Comparison of ENCODE assay signal across 28 mouse cellular contexts in genomic region chr4:32085040-32085439, GRCm38 (mm10).
"Had no signal": no experiment of that assay in that cellular context is flagged by ENCODE, and none has a peak within 500 bp of the region (broad histone marks: within the 10 kb centered on the region; RNA-seq: fewer than 3 reads in every experiment).

No protein-coding gene starts in this region.

- H3K9me3 ChIP-seq: embryonic facial prominence, embryonic 10.5 days; embryonic facial prominence, embryonic 12.5 days; embryonic facial prominence, embryonic 13.5 days; embryonic facial prominence, embryonic 15.5 days; forebrain, embryonic 10.5 days; forebrain, embryonic 12.5 days; forebrain, embryonic 13.5 days; forebrain, embryonic 15.5 days had no signal

- H3K27me3 ChIP-seq: embryonic facial prominence, embryonic 12.5 days; embryonic facial prominence, embryonic 13.5 days; embryonic facial prominence, embryonic 15.5 days; forebrain, embryonic 12.5 days; forebrain, embryonic 13.5 days; forebrain, embryonic 15.5 days had no signal

- H3K4me2 ChIP-seq: embryonic facial prominence, embryonic 12.5 days; embryonic facial prominence, embryonic 13.5 days; embryonic facial prominence, embryonic 15.5 days; forebrain, embryonic 12.5 days; forebrain, embryonic 13.5 days; forebrain, embryonic 15.5 days had no signal

- H3K4me1 ChIP-seq: embryonic facial prominence, embryonic 12.5 days; embryonic facial prominence, embryonic 13.5 days; embryonic facial prominence, embryonic 15.5 days; forebrain, embryonic 12.5 days; forebrain, embryonic 15.5 days had no signal

- ATAC-seq: forebrain, embryonic 13.5 days; forebrain, embryonic 14.5 days; forebrain, embryonic 15.5 days; forebrain, embryonic 16.5 days; forebrain, postnatal 0 days had no signal

- H3K27ac ChIP-seq: embryonic facial prominence, embryonic 10.5 days; embryonic facial prominence, embryonic 12.5 days; embryonic facial prominence, embryonic 13.5 days; embryonic facial prominence, embryonic 15.5 days; forebrain, embryonic 10.5 days; forebrain, embryonic 12.5 days; forebrain, embryonic 13.5 days; forebrain, embryonic 15.5 days; gastrocnemius, adult 2 months; heart, adult 2 months had no signal

- H3K9ac ChIP-seq: embryonic facial prominence, embryonic 12.5 days; embryonic facial prominence, embryonic 13.5 days; embryonic facial prominence, embryonic 15.5 days; forebrain, embryonic 12.5 days; forebrain, embryonic 13.5 days; forebrain, embryonic 15.5 days; forebrain, postnatal 0 days had no signal

- DNase-seq: cerebellum, adult 8-10 months; cerebellum, adult 9-10 months; cerebellum, adult 9-11 months; cerebellum, postnatal 10 days; cerebellum, postnatal 14 days; cerebellum, postnatal 25 days; cerebellum, postnatal 36 days; embryo, embryonic 11 days; forebrain, postnatal 0 days; gastrocnemius, adult 2 months; gastrocnemius, postnatal 10 days; gastrocnemius, postnatal 14 days; gastrocnemius, postnatal 25 days; gastrocnemius, postnatal 36 days; heart, adult 11 months; heart, adult 18-20 months; heart, adult 2 months had no signal

- H3K4me3 ChIP-seq: embryonic facial prominence, embryonic 10.5 days; embryonic facial prominence, embryonic 12.5 days; embryonic facial prominence, embryonic 13.5 days; embryonic facial prominence, embryonic 15.5 days; erythroblast, embryonic 14.5 days; forebrain, embryonic 10.5 days; forebrain, embryonic 12.5 days; forebrain, embryonic 13.5 days; forebrain, embryonic 15.5 days; gastrocnemius, adult 2 months; heart, adult 2 months had no signal

- H3K36me3 ChIP-seq: embryonic facial prominence, embryonic 10.5 days; embryonic facial prominence, embryonic 12.5 days; embryonic facial prominence, embryonic 13.5 days; embryonic facial prominence, embryonic 15.5 days; forebrain, embryonic 10.5 days; forebrain, embryonic 12.5 days; forebrain, embryonic 15.5 days had no signal
